Mouse (Mus musculus): Measurements from ENCODE around the gene Cmtm3.

DNA sequence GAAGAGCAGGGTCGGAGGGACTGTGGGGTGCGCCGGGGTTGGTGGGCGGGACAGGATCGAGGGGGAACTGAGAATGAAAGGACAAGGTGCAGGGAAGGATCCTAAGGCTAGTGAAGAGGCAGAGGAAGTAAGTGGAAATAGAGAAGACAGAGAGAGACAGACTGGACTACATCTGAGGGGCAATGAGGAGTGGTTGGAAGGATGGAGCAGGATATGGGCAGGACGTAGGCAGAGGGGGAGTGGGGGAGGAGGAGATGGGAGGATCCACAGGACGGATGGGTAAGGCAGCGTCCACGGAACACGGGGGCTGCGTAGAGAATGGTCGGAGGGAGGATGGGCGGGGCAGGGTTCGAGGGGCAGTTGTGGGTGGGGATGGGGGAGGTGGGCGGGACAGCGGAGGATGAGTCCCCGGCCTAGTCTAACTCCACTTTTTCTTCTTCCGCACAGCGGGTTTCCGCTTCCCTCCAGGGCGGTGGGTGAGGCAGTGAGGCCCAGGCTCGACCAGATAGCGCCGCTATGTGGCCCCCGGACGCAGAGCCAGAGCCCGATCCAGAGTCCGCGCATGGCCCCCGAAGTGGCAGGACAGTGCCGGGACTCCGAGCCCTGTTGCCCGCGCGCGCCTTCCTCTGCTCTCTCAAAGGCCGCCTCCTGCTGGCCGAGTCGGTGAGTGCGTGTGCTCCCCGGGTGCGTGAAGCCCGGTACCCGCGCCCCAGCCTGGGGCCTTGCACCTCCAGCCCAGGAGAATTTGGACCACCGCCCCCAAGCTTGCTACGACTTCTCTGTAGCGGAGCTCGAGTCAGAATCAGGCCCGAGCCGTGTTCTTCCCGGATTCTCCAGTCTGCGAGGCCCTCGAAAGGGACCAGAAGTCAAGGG lies 1.3 kb downstream of the Cmtm3 start:
- TF ChIP-seq POLR2A (IDR thresholded peaks at IDR 0.05; ENCODE audit: extremely low read depth, insufficient read depth, low read length), result no peak
- TF ChIP-seq CTCF (IDR thresholded peaks at IDR 0.05; ENCODE audit: extremely low read depth, insufficient read depth, low read length), result peak; percentile 6; the same call in 1 of the 2 replicates

Data from cortical plate, adult 2 months (tissue).